Mouse (Mus musculus) cerebellum, adult 2 months (tissue): ENCODE measurements around the gene Osbpl9.

Experiments used
- CTCF ChIP-seq: fragments of 200-500 bp; IDR thresholded peaks from 2 replicates; pipeline ENCODE4 v1.5.1; 2011; ENCODE audit warnings: low read depth, mild to moderate bottlenecking, control low read depth, low read length, moderate library complexity, borderline replicate concordance; ENCODE audit not compliant: insufficient read depth
- POLR2A ChIP-seq: fragments of 200-500 bp; IDR thresholded peaks from 2 replicates; pipeline ENCODE4 v1.6.1; 2011; ENCODE audit warnings: low read length, control low read depth, borderline replicate concordance; ENCODE audit not compliant: insufficient read depth

- no peak for TF ChIP-seq CTCF
- no peak for TF ChIP-seq POLR2A
Observed at GRCm38 (mm10) chr4:109122830-109123555, 79.1 kb downstream of the Osbpl9 start.
